Mouse (Mus musculus): Measurements from ENCODE around the gene Spc25. TPM values are rescaled to one million over a fixed set of nuclear protein-coding genes. Genes with fewer than 3 reads are reported as not detected.

The Spc25 gene
- polyA plus RNA-seq, 1 experiment from 2014 or later: 125 TPM

DNA sequence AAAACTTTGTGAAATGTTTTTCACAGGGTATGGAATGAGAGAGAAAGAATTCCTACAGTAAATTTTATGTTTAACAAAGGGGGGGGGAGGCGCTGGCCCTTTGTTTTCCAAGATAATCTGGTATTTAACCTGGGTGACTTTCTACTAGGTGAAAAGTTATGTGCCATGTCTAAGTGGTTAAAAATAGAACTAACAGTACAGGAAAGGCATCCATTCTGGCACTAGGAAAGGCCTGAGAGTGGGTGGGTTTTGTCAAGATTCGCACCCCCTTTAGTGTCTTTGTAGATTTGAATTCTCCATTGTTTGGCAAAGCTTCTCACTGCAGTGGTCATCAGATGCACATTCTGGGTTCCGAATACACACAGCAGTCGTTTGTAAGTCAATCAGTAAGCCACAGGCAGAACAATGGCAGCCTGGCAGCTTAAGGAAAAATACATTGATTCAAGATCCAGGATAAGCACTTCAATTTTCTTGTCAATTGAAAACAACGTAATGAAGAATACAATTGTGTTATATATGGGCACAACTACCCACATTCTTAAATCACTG lies 15.9 kb upstream of the Spc25 start:
- H3K27me3 ChIP-seq: no peaks in the 10 kb centered on the region
- H3K9ac ChIP-seq: no peak overlapping the region
- no peak overlapping the region for H3K4me2 ChIP-seq (replicated peaks)
- H3K36me3 ChIP-seq: no peaks in the 10 kb centered on the region
- no peaks in the 10 kb centered on the region for H3K4me1 ChIP-seq
- H3K27ac ChIP-seq (replicated peaks): no peak overlapping the region
- ATAC-seq (ENCODE audit: insufficient number of reproducible peaks, low FRiP score, low TSS enrichment, low read depth): no peak
- 54% methylated on average over 5 of the region's 5 CpGs for WGBS
- no peak overlapping the region for H3K4me3 ChIP-seq (replicated peaks)
- no peaks in the 10 kb centered on the region for H3K9me3 ChIP-seq (replicated peaks)

- H3K4me3 ChIP-seq (replicated peaks): no peak overlapping the region
- no peak for ATAC-seq (ENCODE audit: insufficient number of reproducible peaks, low FRiP score, low TSS enrichment, low read depth)
- no peak overlapping the region for H3K9ac ChIP-seq
- no peaks in the 10 kb centered on the region for H3K36me3 ChIP-seq
- H3K4me2 ChIP-seq (replicated peaks): no peak overlapping the region
- H3K27me3 ChIP-seq: no peaks in the 10 kb centered on the region
- H3K27ac ChIP-seq (replicated peaks): no peak overlapping the region
- WGBS: 74% methylated on average over 7 of the region's 7 CpGs
- H3K9me3 ChIP-seq (replicated peaks): no peaks in the 10 kb centered on the region
- H3K4me1 ChIP-seq: no peaks in the 10 kb centered on the region
Observed at GRCm38 (mm10) chr2:69215242-69215641, 9.2 kb upstream of the Spc25 start.

DNA sequence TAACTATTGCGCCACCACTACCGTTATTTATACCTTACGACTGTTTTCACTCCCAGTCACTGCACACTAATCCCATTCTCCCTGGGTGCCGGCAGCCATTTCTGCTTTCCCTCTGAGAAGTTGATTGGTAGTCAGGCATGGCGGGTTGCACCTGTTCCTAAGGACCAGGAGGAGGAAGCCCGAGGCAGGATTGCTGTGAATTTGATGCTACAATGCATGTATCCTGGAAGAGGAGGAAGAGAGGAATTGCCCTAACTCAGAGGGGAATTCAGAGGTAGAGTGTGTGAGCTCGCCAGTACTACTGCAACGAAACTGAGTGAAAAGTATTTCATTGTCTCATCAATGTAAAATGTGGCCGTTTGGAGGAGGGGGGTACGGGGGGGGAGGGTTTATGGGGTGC lies 6.7 kb upstream of the Spc25 start:
- Histone ChIP-seq H3K4me3 (replicated peaks) (no peak overlapping the region), H3K36me3 (no peaks in the 10 kb centered on the region), H3K27ac (replicated peaks) (no peak overlapping the region), H3K4me1 (no peaks in the 10 kb centered on the region), H3K4me2 (replicated peaks) (no peak overlapping the region), H3K27me3 (no peaks in the 10 kb centered on the region), H3K9ac (no peak overlapping the region), H3K9me3 (replicated peaks) (no peaks in the 10 kb centered on the region)
- no peak for ATAC-seq (ENCODE audit: insufficient number of reproducible peaks, low FRiP score, low TSS enrichment, low read depth)
- 72% methylated on average over 10 of the region's 10 CpGs for WGBS

DNA sequence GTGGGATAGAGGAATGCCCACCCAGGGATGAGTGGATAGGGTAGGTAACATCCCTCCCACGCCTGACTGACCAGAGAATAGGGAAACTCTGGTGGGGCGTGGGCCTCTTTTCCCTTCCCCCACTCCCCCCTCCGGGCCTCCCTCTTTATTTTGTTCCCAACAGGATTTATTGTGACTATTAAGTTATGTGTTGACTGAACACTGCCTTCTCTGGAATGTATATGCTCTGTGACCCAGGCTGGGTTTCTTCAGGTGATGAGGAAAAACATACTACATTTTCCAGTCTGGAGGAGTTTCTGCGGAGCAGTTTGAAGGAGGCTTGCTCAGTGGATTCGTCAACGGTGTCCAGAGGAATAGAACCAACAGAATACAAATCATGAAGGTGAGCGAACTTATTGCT lies 4.8 kb upstream of the Spc25 start, which contains the start of gene G6pc2:
G6pc2 (plus strand) TSS at position 301 of the 400 bp plus-strand sequence.
- Histone ChIP-seq H3K4me3 (replicated peaks) (no peak within 1 kb of the TSS), H3K9me3 (replicated peaks) (no peaks in the 10 kb centered on the region), H3K27me3 (no peaks in the 10 kb centered on the region), H3K27ac (replicated peaks) (no peak within 1 kb of the TSS), H3K4me2 (replicated peaks) (no peak within 1 kb of the TSS), H3K36me3 (no peaks in the 10 kb centered on the region), H3K9ac (no peak within 1 kb of the TSS), H3K4me1 (no peaks in the 10 kb centered on the region; the same call in 1 of the 2 replicates)
- WGBS: 75% methylated on average over 7 of the region's 7 CpGs
- no peak for ATAC-seq (ENCODE audit: insufficient number of reproducible peaks, low FRiP score, low TSS enrichment, low read depth)

GRCm38 (mm10) chr2:69209684-69210083 lies 3.7 kb upstream of the Spc25 start:
- Histone ChIP-seq H3K4me3 (replicated peaks) (no peak overlapping the region), H3K9ac (no peak overlapping the region), H3K4me1 (peaks cover 8% of the 10 kb centered on the region), H3K36me3 (no peaks in the 10 kb centered on the region), H3K27ac (replicated peaks) (no peak overlapping the region), H3K9me3 (replicated peaks) (no peaks in the 10 kb centered on the region), H3K4me2 (replicated peaks) (no peak overlapping the region), H3K27me3 (no peaks in the 10 kb centered on the region)
- ATAC-seq (ENCODE audit: insufficient number of reproducible peaks, low FRiP score, low TSS enrichment, low read depth): no peak
- 81% methylated on average over 3 of the region's 3 CpGs for WGBS

GRCm38 (mm10) chr2:69206523-69206922 lies 529 bp upstream of the Spc25 start:
- no peak overlapping the region for H3K9ac ChIP-seq
- H3K27ac ChIP-seq (replicated peaks): no peak overlapping the region
- no peaks in the 10 kb centered on the region for H3K9me3 ChIP-seq (replicated peaks)
- WGBS: 17% methylated on average over 7 of the region's 7 CpGs
- no peak for ATAC-seq (ENCODE audit: insufficient number of reproducible peaks, low FRiP score, low TSS enrichment, low read depth)
- H3K27me3 ChIP-seq: no peaks in the 10 kb centered on the region
- H3K4me3 ChIP-seq (replicated peaks): peak overlapping the region; percentile 65
- peaks cover 8% of the 10 kb centered on the region for H3K4me1 ChIP-seq
- H3K4me2 ChIP-seq (replicated peaks): peak overlapping the region; percentile 60
- H3K36me3 ChIP-seq: peaks cover 4% of the 10 kb centered on the region

DNA sequence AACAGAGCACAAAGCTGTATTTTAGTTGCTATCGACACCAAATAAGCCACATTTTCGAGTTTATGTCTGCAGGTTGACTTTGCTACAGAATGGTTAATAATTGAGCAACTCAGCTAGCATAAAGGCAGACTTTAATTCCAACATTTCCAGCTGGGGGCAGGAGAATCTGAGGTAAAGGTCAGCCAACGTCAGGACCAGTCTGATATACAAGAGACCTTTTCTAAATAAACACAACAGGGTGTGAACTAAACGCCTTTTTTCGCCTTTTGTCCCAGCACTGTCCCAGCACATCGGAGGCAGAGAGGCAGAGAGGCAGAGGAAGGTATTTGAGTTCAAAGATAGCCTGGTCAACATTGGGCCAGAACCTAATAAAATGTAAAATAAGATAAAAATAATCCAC lies 809 bp downstream of the Spc25 start:
- H3K4me2 ChIP-seq (replicated peaks): peak overlapping the region; percentile 60
- ATAC-seq (ENCODE audit: insufficient number of reproducible peaks, low FRiP score, low TSS enrichment, low read depth): no peak
- no peaks in the 10 kb centered on the region for H3K9me3 ChIP-seq (replicated peaks)
- peaks cover 8% of the 10 kb centered on the region for H3K4me1 ChIP-seq
- no peak overlapping the region for H3K27ac ChIP-seq (replicated peaks)
- 20% methylated on average over 6 of the region's 6 CpGs for WGBS
- H3K36me3 ChIP-seq: peaks cover 11% of the 10 kb centered on the region
- peak overlapping the region; percentile 41; the same call in 1 of the 2 replicates for H3K9ac ChIP-seq
- peak overlapping the region; percentile 65 for H3K4me3 ChIP-seq (replicated peaks)
- no peaks in the 10 kb centered on the region for H3K27me3 ChIP-seq

- no peak overlapping the region for H3K9ac ChIP-seq
- ATAC-seq (ENCODE audit: insufficient number of reproducible peaks, low FRiP score, low TSS enrichment, low read depth): no peak
- H3K4me2 ChIP-seq (replicated peaks): no peak overlapping the region
- no peak overlapping the region for H3K27ac ChIP-seq (replicated peaks)
- 83% methylated on average over 5 of the region's 5 CpGs for WGBS
- H3K27me3 ChIP-seq: no peaks in the 10 kb centered on the region
- no peak overlapping the region for H3K4me3 ChIP-seq (replicated peaks)
- H3K36me3 ChIP-seq: peaks cover 28% of the 10 kb centered on the region
- H3K9me3 ChIP-seq (replicated peaks): no peaks in the 10 kb centered on the region
- H3K4me1 ChIP-seq: no peaks in the 10 kb centered on the region
Observed at GRCm38 (mm10) chr2:69193555-69193954, 12.4 kb downstream of the Spc25 start.

GRCm38 (mm10) chr2:69191059-69191458 lies 14.9 kb downstream of the Spc25 start:
- 86% methylated on average over 5 of the region's 5 CpGs for WGBS
- Histone ChIP-seq H3K9me3 (replicated peaks) (no peaks in the 10 kb centered on the region), H3K4me3 (replicated peaks) (no peak overlapping the region)

DNA sequence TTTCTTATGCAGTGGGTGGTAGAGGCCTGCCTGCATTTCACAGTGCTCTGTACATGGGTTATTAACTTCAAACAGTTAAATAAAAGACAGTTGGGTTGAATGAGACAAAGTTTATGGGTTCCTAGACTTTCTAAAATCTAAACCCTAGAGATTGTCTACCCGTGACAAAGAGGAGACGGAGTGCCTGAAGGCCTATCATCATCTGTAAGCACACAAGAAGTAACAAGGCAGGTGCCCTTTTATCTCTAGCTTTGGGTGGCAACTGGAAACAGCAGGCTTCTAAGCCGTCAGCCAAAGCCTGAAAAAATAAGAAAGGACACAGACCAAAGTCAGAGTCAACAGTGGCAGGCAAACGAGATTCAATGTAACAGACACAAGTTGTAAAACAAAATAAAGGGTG lies 16.8 kb downstream of the Spc25 start:
- Histone ChIP-seq H3K9me3 (replicated peaks) (no peaks in the 10 kb centered on the region), H3K9ac (no peak overlapping the region), H3K27me3 (no peaks in the 10 kb centered on the region), H3K27ac (replicated peaks) (no peak overlapping the region), H3K4me3 (replicated peaks) (no peak overlapping the region), H3K4me2 (replicated peaks) (no peak overlapping the region), H3K4me1 (no peaks in the 10 kb centered on the region), H3K36me3 (peaks cover 19% of the 10 kb centered on the region)
- no peak for ATAC-seq (ENCODE audit: insufficient number of reproducible peaks, low FRiP score, low TSS enrichment, low read depth)
- WGBS: 69% methylated on average over 4 of the region's 4 CpGs

More at GRCm38 (mm10) chr2:69191059-69191458, 14.9 kb downstream of the Spc25 start:
- Histone ChIP-seq H3K4me2 (replicated peaks) (no peak overlapping the region), H3K36me3 (peaks cover 28% of the 10 kb centered on the region), H3K9ac (no peak overlapping the region), H3K4me1 (no peaks in the 10 kb centered on the region), H3K27ac (replicated peaks) (no peak overlapping the region), H3K27me3 (no peaks in the 10 kb centered on the region)
- no peak for ATAC-seq (ENCODE audit: insufficient number of reproducible peaks, low FRiP score, low TSS enrichment, low read depth)

DNA sequence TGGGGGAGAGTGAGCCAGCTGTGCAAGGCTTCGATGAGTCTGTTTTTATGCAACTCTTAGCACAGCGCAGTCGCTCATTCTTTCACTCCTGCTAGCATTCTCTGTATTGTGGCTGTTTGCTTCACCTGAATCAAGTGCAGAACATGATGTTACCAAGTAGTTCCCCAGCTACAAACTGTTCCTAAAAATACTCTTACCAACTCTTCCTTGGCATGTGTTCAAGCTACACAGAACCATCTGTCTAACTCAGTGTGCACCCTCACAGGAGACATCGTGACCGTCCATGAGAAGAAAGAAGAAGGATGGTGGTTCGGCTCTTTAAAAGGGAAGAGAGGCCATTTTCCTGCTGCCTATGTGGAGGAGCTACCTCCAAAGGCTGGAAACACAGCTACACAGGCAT lies 17.3 kb downstream of the Spc25 start:
- Histone ChIP-seq H3K4me3 (replicated peaks) (no peak overlapping the region), H3K27me3 (no peaks in the 10 kb centered on the region), H3K4me2 (replicated peaks) (no peak overlapping the region), H3K4me1 (no peaks in the 10 kb centered on the region), H3K27ac (replicated peaks) (no peak overlapping the region), H3K36me3 (peaks cover 14% of the 10 kb centered on the region), H3K9me3 (replicated peaks) (no peaks in the 10 kb centered on the region), H3K9ac (no peak overlapping the region)
- ATAC-seq (ENCODE audit: insufficient number of reproducible peaks, low FRiP score, low TSS enrichment, low read depth): no peak
- WGBS: 81% methylated on average over 6 of the region's 6 CpGs

GRCm38 (mm10) chr2:69187990-69188389 lies 18.0 kb downstream of the Spc25 start:
- Histone ChIP-seq H3K27ac (replicated peaks) (no peak overlapping the region), H3K4me1 (no peaks in the 10 kb centered on the region), H3K4me3 (replicated peaks) (no peak overlapping the region), H3K4me2 (replicated peaks) (no peak overlapping the region), H3K9ac (no peak overlapping the region), H3K27me3 (no peaks in the 10 kb centered on the region), H3K36me3 (peaks cover 6% of the 10 kb centered on the region; the same call in 1 of the 2 replicates), H3K9me3 (replicated peaks) (no peaks in the 10 kb centered on the region)
- 85% methylated on average over 2 of the region's 2 CpGs for WGBS
- ATAC-seq (ENCODE audit: insufficient number of reproducible peaks, low FRiP score, low TSS enrichment, low read depth): no peak
